Mouse (Mus musculus): Measurements from ENCODE around the gene Fndc3b. TPM values are rescaled to one million over a fixed set of nuclear protein-coding genes. Genes with fewer than 3 reads are reported as not detected.

Fndc3b gene
- total and polyA plus RNA-seq, 3 experiments: 0.03 to 0.05 (median 0.04) TPM

DNA sequence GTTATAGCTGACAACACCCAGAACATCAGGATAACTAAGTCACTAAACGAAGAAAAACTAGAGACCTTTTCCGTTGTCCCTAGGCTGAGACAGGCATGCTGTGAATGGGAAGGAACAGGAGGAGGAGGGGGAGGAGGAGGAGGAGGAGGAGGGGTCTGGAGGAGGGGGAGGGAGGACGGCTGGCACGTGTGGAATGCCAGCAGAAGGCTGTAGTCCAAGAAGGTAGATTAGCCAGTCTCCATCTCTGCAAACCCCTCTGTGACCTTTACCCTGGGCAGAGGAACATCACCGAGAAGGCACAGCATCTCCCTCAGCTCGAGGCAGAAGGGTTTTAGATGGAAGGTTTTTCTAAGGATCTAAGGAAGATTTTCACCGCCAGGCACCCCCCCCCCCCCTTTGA, 17.1 kb upstream of the Fndc3b start:
- in situ Hi-C loops (cut with MboI; ENCODE audit: low pct_ligation_motif_present, low pct_unique_long_range_greater_than_20kb, low sequenced_read_pairs): no loop called here
- DNase-seq (ENCODE audit: extremely low read depth): no peak
- no peak for TF ChIP-seq CTCF (conservative IDR thresholded peaks at IDR 0.05 in 1 of 2, IDR thresholded peaks at IDR 0.05 in 1 of 2; ENCODE audit: low read depth in 2 of 2, low read length in 2 of 2)
- H3K9ac ChIP-seq (ENCODE audit: insufficient read depth, low read depth): no peak overlapping the region
- H3K4me3 ChIP-seq (replicated peaks in 1 of 3; ENCODE audit: low read depth in 2 of 3, low read length in 2 of 3, poor library complexity in 1 of 3): no peak overlapping the region
- H3K27ac ChIP-seq (ENCODE audit: insufficient read depth, low read depth): no peak overlapping the region
- no peaks in the 10 kb centered on the region for H3K9me3 ChIP-seq (replicated peaks; ENCODE audit: low read length)
- no peaks in the 10 kb centered on the region for H3K79me2 ChIP-seq (replicated peaks; ENCODE audit: control insufficient read depth, extremely low read depth, insufficient read depth, poor library complexity, severe bottlenecking)
- no peaks in the 10 kb centered on the region for H3K4me1 ChIP-seq (ENCODE audit: control insufficient read depth in 1 of 2, insufficient read depth in 2 of 2)
- dilution Hi-C loops (cut with MboI; ENCODE audit: extremely low pct_ligation_motif_present, extremely low pct_unique_long_range_greater_than_20kb, low sequenced_read_pairs): no loop called here
- H3K27me3 ChIP-seq (replicated peaks): no peaks in the 10 kb centered on the region
- H3K36me3 ChIP-seq (replicated peaks in 1 of 2; ENCODE audit: control insufficient read depth in 1 of 2, insufficient read depth in 1 of 2, low read length in 1 of 2): no peaks in the 10 kb centered on the region
- H3K4me2 ChIP-seq (ENCODE audit: insufficient read depth, low read depth, poor library complexity, severe bottlenecking): no peak overlapping the region

DNA sequence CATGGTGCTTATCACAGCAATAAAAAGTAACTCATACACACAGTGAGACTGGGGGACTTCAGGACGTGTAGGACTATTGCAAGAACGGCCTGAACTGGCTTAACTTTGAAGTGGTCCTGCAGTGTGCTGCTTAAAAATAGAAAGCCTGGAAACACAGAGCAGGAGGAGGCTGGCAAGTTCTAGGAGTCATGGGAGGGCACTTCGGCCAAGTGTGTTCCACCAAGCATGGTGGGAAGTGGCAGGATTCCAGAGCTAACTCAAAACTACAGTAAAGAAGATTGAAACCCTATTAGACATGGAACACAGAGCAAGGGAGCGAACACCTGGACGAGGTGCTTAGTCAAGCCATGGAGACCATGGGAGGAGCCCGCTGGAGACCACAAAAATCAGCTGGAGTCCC, 14.6 kb upstream of the Fndc3b start:
- H3K27me3 ChIP-seq (replicated peaks): no peaks in the 10 kb centered on the region
- TF ChIP-seq MXI1 (IDR thresholded peaks at IDR 0.05; ENCODE audit: low read depth, low read length) (no peak), TBP (conservative IDR thresholded peaks at IDR 0.05; ENCODE audit: low read depth, low read length) (no peak), CHD2 (IDR thresholded peaks at IDR 0.05; ENCODE audit: low read length) (no peak), ZNF384 (IDR thresholded peaks at IDR 0.05; ENCODE audit: low read depth, low read length) (no peak), USF2 (conservative IDR thresholded peaks at IDR 0.05; ENCODE audit: low read depth, low read length) (no peak)
- in situ Hi-C loops (cut with MboI; ENCODE audit: low pct_ligation_motif_present, low pct_unique_long_range_greater_than_20kb, low sequenced_read_pairs) (no loop called here), dilution Hi-C loops (cut with MboI; ENCODE audit: extremely low pct_ligation_motif_present, extremely low pct_unique_long_range_greater_than_20kb, low sequenced_read_pairs) (no loop called here)
- no peaks in the 10 kb centered on the region for H3K79me2 ChIP-seq (replicated peaks; ENCODE audit: control insufficient read depth, extremely low read depth, insufficient read depth, poor library complexity, severe bottlenecking)
- H3K9ac ChIP-seq (ENCODE audit: insufficient read depth, low read depth): no peak overlapping the region
- H3K9me3 ChIP-seq (replicated peaks; ENCODE audit: low read length): no peaks in the 10 kb centered on the region
- no peak overlapping the region for H3K27ac ChIP-seq (ENCODE audit: insufficient read depth, low read depth)
- no peaks in the 10 kb centered on the region for H3K4me1 ChIP-seq (ENCODE audit: control insufficient read depth in 1 of 2, insufficient read depth in 2 of 2)
- H3K4me3 ChIP-seq (replicated peaks in 1 of 3; ENCODE audit: low read depth in 2 of 3, low read length in 2 of 3, poor library complexity in 1 of 3): no peak overlapping the region
- no peak overlapping the region for H3K4me2 ChIP-seq (ENCODE audit: insufficient read depth, low read depth, poor library complexity, severe bottlenecking)
- no peak for DNase-seq (ENCODE audit: extremely low read depth)
- H3K36me3 ChIP-seq (replicated peaks in 1 of 2; ENCODE audit: control insufficient read depth in 1 of 2, insufficient read depth in 1 of 2, low read length in 1 of 2): no peaks in the 10 kb centered on the region

GRCm38 (mm10) chr3:27724208-27724607, 13.1 kb upstream of the Fndc3b start:
- DNase-seq (ENCODE audit: extremely low read depth): no peak
- no peaks in the 10 kb centered on the region for H3K79me2 ChIP-seq (replicated peaks; ENCODE audit: control insufficient read depth, extremely low read depth, insufficient read depth, poor library complexity, severe bottlenecking)
- dilution Hi-C loops (cut with MboI; ENCODE audit: extremely low pct_ligation_motif_present, extremely low pct_unique_long_range_greater_than_20kb, low sequenced_read_pairs): no loop called here
- in situ Hi-C loops (cut with MboI; ENCODE audit: low pct_ligation_motif_present, low pct_unique_long_range_greater_than_20kb, low sequenced_read_pairs): no loop called here
- no peaks in the 10 kb centered on the region for H3K36me3 ChIP-seq (replicated peaks in 1 of 2; ENCODE audit: control insufficient read depth in 1 of 2, insufficient read depth in 1 of 2, low read length in 1 of 2)
- H3K27me3 ChIP-seq (replicated peaks): no peaks in the 10 kb centered on the region
- no peak overlapping the region for H3K27ac ChIP-seq (ENCODE audit: insufficient read depth, low read depth)
- H3K4me2 ChIP-seq (ENCODE audit: insufficient read depth, low read depth, poor library complexity, severe bottlenecking): no peak overlapping the region
- no peak overlapping the region for H3K9ac ChIP-seq (ENCODE audit: insufficient read depth, low read depth)
- H3K9me3 ChIP-seq (replicated peaks; ENCODE audit: low read length): no peaks in the 10 kb centered on the region
- no peak overlapping the region for H3K4me3 ChIP-seq (replicated peaks in 1 of 3; ENCODE audit: low read depth in 2 of 3, low read length in 2 of 3, poor library complexity in 1 of 3)
- TF ChIP-seq E2F4 (IDR thresholded peaks at IDR 0.05; ENCODE audit: insufficient replicate concordance, low read depth, low read length): no peak
- no peak for TF ChIP-seq KAT2A (IDR thresholded peaks at IDR 0.05; ENCODE audit: insufficient replicate concordance, low read length)
- no peak for TF ChIP-seq HCFC1 (IDR thresholded peaks at IDR 0.05; ENCODE audit: low read depth, low read length)
- TF ChIP-seq ZMIZ1 (IDR thresholded peaks at IDR 0.05; ENCODE audit: low read depth, low read length): no peak
- no peak for TF ChIP-seq CTCF (conservative IDR thresholded peaks at IDR 0.05 in 1 of 2, IDR thresholded peaks at IDR 0.05 in 1 of 2; ENCODE audit: low read depth in 2 of 2, low read length in 2 of 2)
- TF ChIP-seq GABPA (IDR thresholded peaks at IDR 0.05; ENCODE audit: insufficient replicate concordance, low read depth, low read length): no peak
- no peak for TF ChIP-seq SIN3A (IDR thresholded peaks at IDR 0.05; ENCODE audit: low read length)
- no peak for TF ChIP-seq RAD21 (IDR thresholded peaks at IDR 0.05; ENCODE audit: low read depth, low read length)
- no peak for TF ChIP-seq MYC (IDR thresholded peaks at IDR 0.05; ENCODE audit: low read depth, low read length)
- TF ChIP-seq RCOR1 (conservative IDR thresholded peaks at IDR 0.05; ENCODE audit: low read depth, low read length): no peak
- no peak for TF ChIP-seq BHLHE40 (IDR thresholded peaks at IDR 0.05; ENCODE audit: low read depth, low read length)
- no peak for TF ChIP-seq NRF1 (IDR thresholded peaks at IDR 0.05; ENCODE audit: low read depth, low read length)
- H3K4me1 ChIP-seq (ENCODE audit: control insufficient read depth in 1 of 2, insufficient read depth in 2 of 2): no peaks in the 10 kb centered on the region
